Mouse (Mus musculus): ENCODE data around the gene Mecom.
"Not testable (repeated sequence)": the region's sequence is repeated elsewhere in the genome, so short reads cannot be mapped to it uniquely, and the experiment has no call there.

Gene Mecom

DNA sequence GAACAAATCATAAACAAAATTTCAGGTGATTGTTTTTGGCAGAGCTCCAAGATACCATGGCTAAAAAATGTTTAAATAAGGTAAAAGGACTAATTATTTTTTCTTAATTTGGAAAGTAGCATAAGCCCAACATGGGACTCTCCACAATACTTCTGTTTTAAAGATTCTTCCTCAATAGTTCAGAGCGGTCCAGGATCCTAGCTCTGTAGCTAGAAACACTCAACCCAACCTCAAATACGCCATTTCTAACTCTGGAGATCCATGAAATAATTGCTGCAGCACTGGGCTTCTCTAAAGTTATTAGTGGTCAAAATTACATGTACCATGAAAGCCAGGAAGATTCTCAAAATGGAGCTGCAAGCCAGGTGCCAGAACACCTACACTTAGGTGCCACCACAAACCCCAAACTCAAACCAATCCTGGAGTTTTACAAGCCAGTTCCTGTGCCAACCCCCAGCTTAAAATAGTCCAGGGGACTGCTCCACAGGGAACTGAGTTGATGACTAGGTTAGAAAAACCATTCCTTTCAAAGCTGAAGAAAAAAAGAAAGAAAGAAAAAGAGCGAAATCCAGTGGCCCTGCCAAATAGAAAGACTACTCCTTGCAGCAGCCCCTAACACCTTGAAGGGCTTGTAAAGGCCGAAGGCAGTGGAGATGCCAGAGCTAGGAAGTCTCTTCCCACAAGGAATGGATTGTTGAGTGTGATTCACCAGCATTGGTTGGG is 102.4 kb downstream of the Mecom start:
- no peak for DNase-seq (ENCODE audit: low spot score)

- DNase-seq (ENCODE audit: low spot score) = no peak
These were observed 106.2 kb downstream of the Mecom start for GRCm38 (mm10) chr3:30441646-30442045.

- peak; percentile 26 for DNase-seq (ENCODE audit: low spot score)
These were observed 109.8 kb downstream of the Mecom start for GRCm38 (mm10) chr3:30438007-30438406.

- DNase-seq (ENCODE audit: low spot score) = no peak
These were observed 111.2 kb downstream of the Mecom start for GRCm38 (mm10) chr3:30436561-30436960.

GRCm38 (mm10) chr3:30436131-30436530 is 111.7 kb downstream of the Mecom start:
- DNase-seq (ENCODE audit: low spot score) = peak; percentile 47

- DNase-seq (ENCODE audit: low spot score) = no peak
These were observed 118.9 kb downstream of the Mecom start for GRCm38 (mm10) chr3:30428877-30429276.

DNA sequence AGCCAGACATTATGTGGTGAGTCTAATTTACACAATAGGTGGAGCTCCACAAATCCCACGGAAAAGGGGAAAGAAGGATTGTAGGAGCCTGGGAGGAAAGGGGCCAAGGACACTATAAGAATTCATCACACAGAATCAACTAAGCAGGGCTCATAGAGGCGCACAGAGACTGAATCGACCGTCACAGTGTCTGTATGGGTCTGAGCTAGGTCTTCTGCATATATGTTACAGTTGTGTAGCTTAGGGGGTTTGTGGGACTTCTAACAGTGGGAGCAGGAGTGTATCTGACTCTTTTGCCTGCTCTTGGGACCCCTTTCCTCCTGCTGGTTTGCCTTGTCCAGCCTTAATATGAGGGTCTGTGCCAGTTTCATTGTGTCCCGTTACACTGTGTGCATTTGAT is 123.8 kb downstream of the Mecom start:
- no peak for DNase-seq (ENCODE audit: low spot score)

DNA sequence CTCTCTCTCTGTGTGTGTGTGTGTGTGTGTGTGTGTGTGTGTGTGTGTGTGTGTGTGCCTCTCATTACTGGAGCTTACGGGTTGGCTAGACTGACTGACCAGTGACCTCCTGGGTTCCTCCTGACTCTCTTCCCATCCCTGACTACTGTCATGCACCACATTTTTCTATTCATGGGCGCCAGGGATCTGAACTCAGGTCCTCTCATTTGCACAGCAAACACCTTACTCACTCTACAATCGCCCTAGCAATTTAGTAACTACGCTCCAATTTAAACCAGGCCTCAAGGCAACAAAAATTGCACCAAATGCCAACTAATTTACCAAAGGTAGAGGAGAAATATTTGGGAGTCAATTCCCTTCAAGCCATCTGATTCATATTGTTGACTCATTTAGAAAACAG is 125.9 kb downstream of the Mecom start:
- not testable (repeated sequence) for DNase-seq (ENCODE audit: low spot score)

GRCm38 (mm10) chr3:30420899-30421298 is 126.9 kb downstream of the Mecom start:
- no peak for DNase-seq (ENCODE audit: low spot score)

DNA sequence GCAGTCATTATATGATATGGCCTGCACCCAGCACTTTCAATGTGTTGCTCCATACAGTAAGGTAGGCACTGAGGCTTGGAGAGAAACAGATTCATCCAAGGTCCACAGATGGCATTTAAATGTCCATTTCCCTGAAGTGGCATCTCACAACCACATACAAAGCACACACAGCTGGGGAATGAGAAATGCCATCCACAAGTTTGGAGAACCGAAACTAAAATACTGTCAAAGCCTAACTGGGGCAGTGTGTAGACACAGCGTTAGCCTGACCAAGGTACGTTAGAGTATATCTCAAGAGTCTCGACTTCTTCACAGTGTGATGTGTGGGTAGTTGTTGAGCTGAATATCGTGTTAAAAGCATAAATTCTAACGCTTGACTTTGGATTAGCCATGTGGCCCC is 133.6 kb downstream of the Mecom start:
- DNase-seq (ENCODE audit: low spot score) = no peak

DNA sequence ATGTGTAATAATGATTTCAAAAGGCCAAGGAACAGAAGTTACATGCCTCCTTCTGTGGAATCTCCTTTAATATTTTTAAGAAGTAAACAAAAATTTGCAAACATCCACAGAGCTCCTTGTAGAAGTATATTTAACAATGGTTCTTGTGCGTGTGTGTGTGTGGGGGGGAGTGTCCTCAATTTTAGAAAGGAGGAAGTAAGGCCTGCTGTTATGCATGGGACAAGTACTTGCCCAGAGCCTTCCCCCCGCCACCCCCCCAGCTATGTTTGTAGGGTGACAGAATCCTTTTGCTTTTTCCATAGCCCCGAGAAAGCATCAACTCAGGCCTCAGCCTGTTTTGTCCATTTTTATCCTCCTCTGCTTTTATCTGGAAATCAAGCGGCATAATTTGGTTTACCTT is 137.0 kb downstream of the Mecom start:
- DNase-seq (ENCODE audit: low spot score) = no peak

- no peak for DNase-seq (ENCODE audit: low spot score)
These were observed 143.0 kb downstream of the Mecom start for GRCm38 (mm10) chr3:30404821-30405220.

DNA sequence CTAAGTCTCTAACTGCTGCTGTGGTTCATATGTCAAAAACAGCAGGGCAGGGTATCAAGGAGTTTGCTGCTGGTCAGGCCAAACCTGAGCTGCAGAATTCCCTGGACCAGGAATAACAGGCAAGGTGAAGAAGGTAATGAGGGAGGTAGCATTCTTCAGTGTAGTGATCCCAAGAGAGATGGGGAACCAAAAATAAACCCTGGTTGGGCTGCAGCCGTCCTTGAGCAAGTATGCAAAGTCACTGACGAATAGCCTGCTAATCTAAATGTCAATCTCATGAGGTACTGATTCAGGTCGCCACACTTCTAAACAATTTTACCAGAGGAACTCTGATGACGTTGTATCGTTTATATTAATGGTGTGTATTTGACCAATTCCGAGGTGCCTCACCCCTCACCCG is 148.9 kb downstream of the Mecom start:
- no peak for DNase-seq (ENCODE audit: low spot score)

GRCm38 (mm10) chr3:30394911-30395310 is 152.9 kb downstream of the Mecom start:
- no peak for DNase-seq (ENCODE audit: low spot score)

DNA sequence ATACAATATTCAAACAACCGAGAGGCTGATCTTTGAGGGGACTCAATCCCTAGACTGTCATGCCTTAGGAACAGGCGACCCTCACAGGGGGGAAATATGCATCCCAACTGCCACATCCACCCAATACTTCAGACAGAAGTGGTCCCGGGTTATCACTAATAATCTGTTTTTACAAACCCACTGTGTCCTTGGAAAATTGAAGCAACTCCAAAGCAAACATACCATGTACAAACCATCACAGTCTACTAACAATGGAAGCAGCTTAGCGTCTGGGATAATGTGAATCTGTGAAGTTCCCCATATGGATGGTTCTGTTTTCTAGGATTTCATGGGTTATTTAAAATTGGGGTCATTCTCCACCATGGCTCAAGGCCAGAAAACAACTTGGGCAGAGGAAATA is 155.1 kb downstream of the Mecom start:
- no peak for DNase-seq (ENCODE audit: low spot score)

DNA sequence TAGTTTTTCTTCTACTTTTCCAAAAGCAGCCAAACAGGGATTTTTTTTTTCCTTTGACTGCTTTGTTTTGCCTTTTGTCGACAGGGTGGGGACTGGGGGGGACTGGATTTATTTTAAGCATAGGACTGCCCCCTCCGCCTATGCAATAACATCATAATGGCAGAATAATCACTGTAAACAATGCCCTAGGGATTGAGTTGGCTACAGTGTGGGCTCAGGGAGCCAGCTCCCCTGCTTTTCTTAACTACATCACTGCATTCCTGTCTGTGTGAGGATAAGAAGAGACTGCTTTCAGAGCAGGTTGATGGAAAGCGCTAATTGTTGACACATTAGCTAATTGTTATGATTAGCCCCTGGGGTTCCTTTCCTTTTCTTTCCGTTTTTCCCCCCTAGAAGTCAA is 155.6 kb downstream of the Mecom start:
- DNase-seq (ENCODE audit: low spot score) = no peak

DNA sequence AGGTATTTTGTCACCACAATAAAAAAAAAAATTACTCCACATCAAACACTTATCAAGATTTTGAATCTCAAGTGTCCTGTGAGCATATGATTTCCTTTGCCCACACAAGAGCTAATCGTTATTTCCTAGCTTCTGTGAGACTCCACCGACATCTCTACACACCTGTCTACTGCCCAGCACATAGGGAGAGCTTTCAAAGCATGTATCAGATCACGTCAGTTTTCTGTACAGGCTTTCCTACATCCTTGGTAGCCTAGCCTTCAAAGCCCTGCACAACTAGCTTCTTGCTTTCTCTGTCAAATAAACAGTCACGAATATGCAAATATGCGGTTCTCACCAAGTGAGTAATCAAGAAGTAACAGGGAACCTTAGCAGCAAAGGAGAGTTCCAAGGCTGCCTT is 157.5 kb downstream of the Mecom start:
- DNase-seq (ENCODE audit: low spot score) = no peak

- DNase-seq (ENCODE audit: low spot score) = no peak
These were observed 167.5 kb downstream of the Mecom start for GRCm38 (mm10) chr3:30380273-30380672.

- DNase-seq (ENCODE audit: low spot score) = peak; percentile 16
These were observed 168.5 kb downstream of the Mecom start for GRCm38 (mm10) chr3:30379301-30379700.

DNA sequence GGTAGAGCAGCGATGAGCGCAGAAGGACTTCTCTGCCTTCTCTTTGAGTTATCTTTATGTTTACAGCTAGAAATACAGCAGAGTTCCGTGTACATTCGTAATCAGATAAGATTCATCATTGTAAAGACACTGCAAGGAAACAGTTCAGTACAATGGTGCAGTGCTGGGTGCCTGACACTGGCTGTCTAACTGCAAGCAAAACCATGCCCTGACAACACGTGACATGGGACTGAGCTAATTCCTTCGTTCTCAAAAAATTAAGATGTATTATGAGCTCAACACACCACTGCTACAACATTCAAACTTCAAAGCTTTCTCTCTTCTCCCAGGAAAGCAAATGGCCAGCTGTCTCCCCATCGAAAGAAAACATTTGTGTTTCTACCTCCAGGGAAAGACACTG is 176.3 kb downstream of the Mecom start:
- no peak for DNase-seq (ENCODE audit: low spot score)

- no peak for DNase-seq (ENCODE audit: low spot score)
These were observed 176.8 kb downstream of the Mecom start for GRCm38 (mm10) chr3:30370860-30371455.

- DNase-seq (ENCODE audit: low spot score) = no peak
These were observed 181.2 kb downstream of the Mecom start for GRCm38 (mm10) chr3:30366621-30367020.

DNA sequence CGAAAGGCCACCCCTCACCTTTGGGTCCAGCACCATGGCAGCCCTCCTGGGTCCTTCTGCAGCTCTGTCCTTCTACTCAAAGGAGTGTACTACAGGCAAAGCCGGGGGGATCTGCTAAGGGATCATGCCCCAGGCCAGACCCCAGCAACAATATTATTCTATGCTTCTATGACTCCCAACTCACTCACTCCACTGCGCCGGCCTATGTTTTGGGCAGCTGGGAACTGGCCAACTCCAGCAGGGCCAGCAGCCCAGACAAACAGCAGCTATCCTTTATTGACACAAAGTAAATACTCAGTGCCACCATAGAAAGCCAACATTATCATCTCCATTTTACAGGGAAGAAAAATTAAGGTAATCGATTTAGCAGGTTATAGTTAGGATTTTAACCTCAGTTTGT is 186.6 kb downstream of the Mecom start:
- DNase-seq (ENCODE audit: low spot score) = no peak
